Mouse (Mus musculus) Muller cell, postnatal 12 days (primary cell): ENCODE results near the gene Sh3gl1.
A peak's percentile ranks its signal among the peaks of the same experiment; 100 is the strongest.

ENCODE experiments used
- DNase-seq: peaks from one replicate; pipeline ENCODE4 v3.0.0-alpha.2; 2015; ENCODE audit errors: inconsistent ontology term

Gene Sh3gl1

DNA sequence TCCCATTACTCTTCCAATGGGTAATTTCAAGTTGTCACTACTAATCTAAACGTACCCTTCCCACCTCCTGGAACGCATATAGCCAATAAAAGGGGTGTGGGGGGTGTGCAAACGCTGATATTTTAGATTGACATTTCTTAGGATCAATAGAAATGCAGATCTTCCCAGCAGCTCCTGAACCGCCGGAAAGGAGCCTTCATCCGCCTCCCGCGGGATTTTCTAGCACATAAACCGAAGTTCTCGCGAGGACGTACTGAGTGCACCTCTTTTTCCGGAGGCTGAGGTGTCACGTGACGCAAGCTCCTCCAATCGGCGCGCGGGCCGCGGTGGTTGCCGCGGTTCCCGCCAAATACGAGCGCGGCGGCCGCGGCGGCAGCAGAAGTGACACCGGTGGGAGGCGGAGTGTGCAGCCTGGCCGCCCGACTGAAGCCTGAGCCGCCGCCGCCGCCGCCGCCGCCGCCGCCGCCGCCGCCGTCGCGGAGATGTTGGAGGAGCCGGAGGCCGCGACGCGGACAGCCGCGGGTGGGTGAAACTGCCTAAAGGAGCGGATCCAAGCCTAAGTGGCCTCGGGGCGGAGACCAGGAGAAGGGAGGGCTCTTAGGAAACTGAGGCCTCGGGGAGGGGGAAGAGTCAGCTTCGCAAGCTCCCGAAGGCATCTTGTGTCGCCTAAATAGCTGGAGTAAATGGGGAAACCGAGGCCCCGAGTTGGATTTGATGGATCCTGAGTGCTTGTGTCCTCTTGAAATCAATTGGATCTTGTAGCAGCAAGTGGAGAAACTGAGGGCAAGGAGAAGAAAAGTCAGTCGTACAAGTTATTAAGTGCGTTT lies 3.8 kb upstream of the Sh3gl1 start, which contains the start of gene Chaf1a:
Gene Chaf1a (plus strand): TSS at position 410 of the 827 bp plus-strand sequence.
- DNase-seq: peak; percentile 98

DNA sequence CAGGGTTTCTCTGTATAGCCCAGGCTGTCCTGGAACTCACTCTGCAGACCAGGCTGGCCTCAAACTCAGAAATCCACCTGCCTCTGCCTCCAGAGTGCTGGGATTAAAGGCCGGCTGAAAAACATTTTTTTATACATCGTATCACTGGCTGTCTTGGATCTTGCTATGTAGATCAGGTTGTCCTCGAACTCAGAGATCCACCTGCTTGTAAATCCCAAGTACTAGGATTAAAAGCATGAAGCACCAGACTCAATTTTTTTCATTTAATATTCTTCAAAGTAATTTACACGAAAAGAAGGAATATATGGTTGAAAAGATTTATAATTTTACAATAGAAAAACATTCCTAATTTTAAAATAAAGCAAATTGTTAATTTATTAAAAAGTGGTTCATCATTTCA lies 2.9 kb upstream of the Sh3gl1 start:
- DNase-seq: no peak

DNA sequence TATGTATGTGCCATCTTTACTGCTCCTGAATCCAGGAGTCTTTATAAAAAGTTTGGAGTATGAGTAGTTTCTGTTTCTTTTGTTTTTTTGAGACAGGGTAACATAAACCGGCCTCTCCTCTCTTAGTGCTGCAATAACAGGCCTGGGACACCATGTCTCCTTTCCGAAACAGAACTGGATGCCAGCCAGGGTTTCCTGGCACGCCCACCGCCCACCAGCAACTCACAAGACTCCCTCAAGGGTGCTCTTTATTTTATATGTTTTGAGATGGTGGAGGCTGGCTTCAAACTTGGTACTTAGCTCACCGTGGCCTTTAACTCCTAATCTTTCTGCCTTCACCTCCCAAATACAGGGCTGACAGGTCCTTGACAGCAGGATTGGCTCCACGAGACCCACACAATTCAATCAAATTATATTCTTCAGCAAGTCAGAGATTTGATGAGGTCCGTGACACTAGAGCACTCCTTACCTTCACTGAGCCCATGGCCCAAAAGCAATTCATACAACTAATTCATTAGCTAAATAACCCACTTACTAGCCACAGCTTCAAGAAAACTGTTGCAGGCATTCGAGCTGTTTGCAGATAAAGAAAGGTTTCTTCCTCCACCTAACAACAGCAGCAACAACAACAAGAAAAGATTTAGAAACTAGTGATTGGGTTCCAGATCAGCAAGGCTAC lies 2.3 kb upstream of the Sh3gl1 start:
- no peak for DNase-seq

GRCm38 (mm10) chr17:56036901-56037287 lies 459 bp upstream of the Sh3gl1 start:
- DNase-seq: no peak

GRCm38 (mm10) chr17:56035216-56035615 lies 1.2 kb downstream of the Sh3gl1 start:
- DNase-seq: no peak

DNA sequence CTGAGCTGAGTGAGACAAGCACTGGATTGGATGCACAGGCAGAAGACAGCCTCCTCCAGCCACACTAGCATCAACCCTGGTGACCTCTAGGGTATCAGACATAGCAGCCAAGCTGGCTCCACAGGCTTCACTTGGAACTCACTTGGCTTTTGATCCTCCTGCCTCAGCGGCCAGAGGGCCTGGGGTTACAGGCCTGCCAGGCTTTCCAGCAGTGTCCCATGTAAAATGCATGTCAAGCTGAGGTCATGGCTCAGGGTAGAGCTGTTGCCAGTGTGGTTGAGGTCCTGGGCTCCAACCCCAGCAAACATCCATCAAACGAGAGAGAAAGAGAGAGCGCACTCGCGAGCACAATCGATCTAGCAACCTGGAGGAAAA lies 1.7 kb downstream of the Sh3gl1 start:
- DNase-seq: no peak

DNA sequence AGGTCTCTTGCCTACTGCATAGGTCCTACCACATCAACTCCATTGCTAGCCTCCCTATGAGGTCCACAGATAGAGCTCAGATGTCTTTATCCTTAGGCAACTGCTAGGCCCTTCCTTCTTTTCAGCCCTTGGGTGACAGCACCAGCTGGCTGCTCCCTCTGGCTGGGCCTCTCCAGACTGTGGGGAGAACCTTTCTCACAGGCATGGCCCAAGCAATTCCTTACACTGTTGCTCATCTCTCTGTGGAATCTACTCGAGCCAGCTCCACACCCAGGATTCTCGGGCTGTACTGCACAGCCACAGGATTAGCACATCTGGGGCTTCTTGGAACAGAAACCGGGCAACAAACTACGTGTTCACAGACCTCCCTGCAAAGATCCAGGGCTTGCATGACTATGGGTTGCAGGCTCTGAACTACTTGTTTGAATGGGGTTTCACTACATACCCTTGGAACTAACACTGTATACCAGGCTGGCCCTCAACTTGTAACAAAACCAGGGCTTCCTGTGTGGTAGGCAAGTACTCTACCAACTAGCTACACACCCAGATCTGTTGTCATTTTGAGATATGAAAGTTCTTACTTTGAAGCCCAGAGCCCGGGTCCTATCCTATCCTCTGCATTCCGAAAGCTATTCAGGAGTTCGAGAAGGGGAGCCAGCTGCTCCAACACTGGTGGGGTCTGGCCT lies 2.3 kb downstream of the Sh3gl1 start:
- DNase-seq: no peak

- no peak for DNase-seq
Measured at GRCm38 (mm10) chr17:56032831-56033230, 3.6 kb downstream of the Sh3gl1 start.

DNA sequence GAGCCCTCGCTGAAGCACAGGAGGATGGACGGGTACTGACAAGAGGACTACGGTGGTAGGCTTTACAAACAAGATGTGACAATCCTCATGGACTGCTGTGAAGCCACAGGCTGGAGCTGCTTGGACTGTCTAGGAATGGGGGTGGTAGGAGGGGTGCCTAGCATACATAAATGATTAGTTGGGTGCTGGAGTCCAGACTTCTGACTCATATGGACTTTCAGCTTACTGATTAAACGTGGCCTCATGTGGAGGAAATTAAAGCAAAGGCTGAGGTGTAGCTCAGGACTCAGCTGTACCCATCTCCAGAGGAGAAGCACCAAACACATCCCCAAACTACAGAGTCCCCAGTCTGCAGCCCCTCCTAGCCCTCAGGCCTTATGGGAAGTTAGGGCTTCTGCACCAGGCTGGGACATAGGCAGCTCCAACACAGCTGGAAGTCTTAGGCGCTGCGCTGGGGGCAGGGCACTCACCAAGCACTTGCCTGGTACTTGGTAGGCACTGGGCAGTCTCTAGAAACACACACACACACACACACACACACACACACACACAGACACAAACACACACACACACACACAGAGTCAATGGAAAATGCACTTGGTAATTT lies 4.2 kb downstream of the Sh3gl1 start:
- peak; percentile 66 for DNase-seq

DNA sequence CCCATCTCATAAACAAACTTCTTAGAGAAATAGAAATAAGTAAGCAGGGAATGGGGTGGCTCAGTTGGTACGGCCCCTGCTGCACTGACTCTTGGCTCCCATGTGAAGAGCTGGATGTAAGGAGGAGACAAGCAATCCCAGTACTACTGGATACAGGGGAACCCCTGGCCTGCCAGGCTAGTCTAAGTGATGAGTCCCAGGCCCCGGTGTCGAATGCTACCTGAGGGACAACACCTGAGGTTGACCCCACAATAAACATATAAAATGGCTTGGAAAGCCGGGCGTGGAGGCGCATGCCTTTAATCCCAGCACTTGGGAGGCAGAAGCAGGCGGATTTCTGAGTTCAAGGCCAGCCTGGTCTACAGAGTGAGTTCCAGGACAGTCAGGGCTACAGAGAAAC lies 5.0 kb downstream of the Sh3gl1 start:
- no peak for DNase-seq

DNA sequence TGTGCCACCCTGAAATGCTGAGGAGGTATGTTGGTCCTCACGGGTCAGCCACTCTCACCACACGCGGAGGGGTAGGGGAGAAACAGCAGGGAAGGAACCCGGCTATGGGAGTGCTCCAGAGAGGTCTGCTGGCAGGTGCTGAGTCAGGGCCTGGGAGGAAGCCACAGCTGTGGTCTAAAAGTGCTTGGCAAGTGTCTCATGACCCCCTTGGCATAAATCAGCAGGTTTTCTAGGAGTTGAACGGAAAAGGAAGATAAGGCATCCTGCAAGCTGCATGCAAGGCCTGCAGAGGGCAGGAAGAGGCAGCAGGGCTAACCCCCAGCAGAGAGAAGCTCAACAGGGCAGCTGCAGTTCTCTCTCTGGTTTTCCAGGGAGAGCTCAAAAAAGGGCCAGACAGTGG lies 5.5 kb downstream of the Sh3gl1 start:
- DNase-seq: no peak

GRCm38 (mm10) chr17:56030238-56030870 lies 6.1 kb downstream of the Sh3gl1 start:
- DNase-seq: no peak

GRCm38 (mm10) chr17:56027801-56028441 lies 8.5 kb downstream of the Sh3gl1 start:
- no peak for DNase-seq

GRCm38 (mm10) chr17:56026881-56027280 lies 9.6 kb downstream of the Sh3gl1 start:
- DNase-seq: no peak

GRCm38 (mm10) chr17:56026303-56026702 lies 10.1 kb downstream of the Sh3gl1 start:
- peak; percentile 87 for DNase-seq

DNA sequence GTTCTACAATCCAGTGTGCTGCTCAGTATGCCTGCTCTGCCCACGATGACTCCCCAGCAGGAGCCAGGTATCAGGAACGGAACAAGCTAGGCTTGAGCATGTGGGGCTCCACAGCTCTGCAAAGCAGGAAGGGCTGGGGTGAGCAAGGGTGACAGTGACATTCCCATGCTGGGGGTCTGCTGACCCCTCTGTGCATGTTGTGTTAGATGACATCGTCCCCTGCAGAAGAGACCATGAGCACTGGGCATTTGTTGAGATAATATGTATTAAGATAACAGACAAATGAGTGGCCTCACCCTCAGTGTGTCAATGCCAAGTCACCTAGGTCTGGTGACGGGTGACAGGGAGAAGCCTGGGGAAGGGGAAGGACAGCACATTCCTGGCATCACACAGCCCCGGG lies 11.5 kb downstream of the Sh3gl1 start:
- no peak for DNase-seq

DNA sequence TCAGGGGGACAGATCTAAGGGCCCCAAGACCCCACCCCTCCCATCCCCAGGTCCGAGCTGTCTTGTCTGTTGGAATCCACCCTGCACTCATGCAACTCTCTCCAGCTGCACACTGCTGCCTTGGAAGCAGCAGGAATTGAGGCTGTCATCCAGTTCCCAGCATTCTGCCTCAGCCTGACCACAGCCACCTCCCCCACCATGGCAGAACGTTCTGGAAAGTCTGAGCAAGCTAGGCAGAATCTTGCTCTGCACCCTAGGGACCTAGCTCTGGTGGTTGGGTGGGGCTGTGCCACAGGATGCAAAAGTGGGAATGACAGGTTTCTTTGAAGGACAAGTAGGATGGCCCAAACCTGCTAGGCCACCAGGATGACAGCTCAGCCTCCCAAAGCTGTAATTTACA lies 12.0 kb downstream of the Sh3gl1 start:
- no peak for DNase-seq

GRCm38 (mm10) chr17:56023386-56023785 lies 13.0 kb downstream of the Sh3gl1 start:
- no peak for DNase-seq

DNA sequence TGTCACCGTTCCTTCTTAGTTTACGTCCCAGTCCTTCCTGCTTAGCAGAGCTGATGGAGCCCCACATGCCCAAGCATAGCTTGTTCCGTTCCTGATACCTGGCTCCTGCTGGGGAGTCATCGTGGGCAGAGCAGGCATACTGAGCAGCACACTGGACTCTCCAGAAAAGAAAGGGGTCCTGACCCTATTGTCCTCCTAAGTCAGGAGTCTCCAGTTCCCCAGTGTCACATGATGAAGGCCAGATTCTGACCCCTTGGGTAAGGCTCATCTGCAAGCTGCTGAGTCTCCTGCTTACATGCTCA lies 13.5 kb downstream of the Sh3gl1 start:
- no peak for DNase-seq

- no peak for DNase-seq
Measured at GRCm38 (mm10) chr17:56022131-56022988, 14.1 kb downstream of the Sh3gl1 start.
